Mouse (Mus musculus): ENCODE data around the gene Enc1. TPM values are rescaled to one million over a fixed set of nuclear protein-coding genes. Genes with fewer than 3 reads are reported as not detected.

The Enc1 gene
- polyA plus RNA-seq, 1 experiment from 2014 or later = 2.6 TPM

DNA sequence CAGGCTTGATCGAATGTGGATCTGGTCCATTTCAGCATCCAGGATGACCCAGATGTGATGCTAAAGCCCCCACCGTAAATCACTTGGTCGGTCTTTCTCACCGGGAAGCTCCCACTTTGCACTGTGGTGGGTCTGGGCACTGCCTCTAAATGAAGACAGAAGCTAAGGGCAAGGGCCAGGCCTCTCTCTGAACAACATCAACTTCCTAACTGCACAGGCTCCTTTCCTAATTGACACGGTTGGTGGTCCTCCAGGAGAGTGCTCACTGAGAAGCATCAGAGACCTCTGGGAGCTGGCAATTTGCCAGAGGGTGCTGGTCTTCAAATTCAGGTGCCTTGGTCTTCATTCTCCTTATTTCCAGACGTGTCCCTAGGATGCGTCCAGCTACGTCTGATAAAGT, 17.0 kb upstream of the Enc1 start:
- H3K9ac ChIP-seq (replicated peaks; ENCODE audit: low read depth) = no peak overlapping the region

GRCm38 (mm10) chr13:97224341-97224982, 16.4 kb upstream of the Enc1 start:
- ATAC-seq (no peak), DNase-seq (ENCODE audit: low spot score) (no peak)
- Histone ChIP-seq H3K36me3 (ENCODE audit: insufficient read depth, low read length) (no peaks in the 10 kb centered on the region), H3K27ac (ENCODE audit: low read length) (no peak overlapping the region), H3K4me1 (ENCODE audit: insufficient read depth, low read depth, low read length) (no peaks in the 10 kb centered on the region), H3K9me3 (ENCODE audit: low read length) (no peaks in the 10 kb centered on the region), H3K9ac (replicated peaks; ENCODE audit: low read depth) (no peak overlapping the region), H3K4me3 (ENCODE audit: low read depth, low read length) (no peak overlapping the region), H3K27me3 (replicated peaks; ENCODE audit: insufficient read depth, low read length) (no peaks in the 10 kb centered on the region), H3K4me2 (replicated peaks; ENCODE audit: low read depth, low read length) (no peak overlapping the region)
- WGBS = 56% methylated on average over 10 of the region's 10 CpGs
- no peak for TF ChIP-seq CTCF (IDR thresholded peaks at IDR 0.05)
- TF ChIP-seq EP300 (IDR thresholded peaks at IDR 0.05) = no peak

More for the DNA sequence above, 17.0 kb upstream of the Enc1 start:
- Histone ChIP-seq H3K4me3 (ENCODE audit: low read depth, low read length) (no peak overlapping the region), H3K27me3 (replicated peaks; ENCODE audit: insufficient read depth, low read length) (no peaks in the 10 kb centered on the region), H3K4me1 (ENCODE audit: insufficient read depth, low read depth, low read length) (no peaks in the 10 kb centered on the region), H3K4me2 (replicated peaks; ENCODE audit: low read depth, low read length) (no peak overlapping the region), H3K36me3 (ENCODE audit: insufficient read depth, low read length) (no peaks in the 10 kb centered on the region), H3K27ac (ENCODE audit: low read length) (no peak overlapping the region), H3K9me3 (ENCODE audit: low read length) (no peaks in the 10 kb centered on the region)
- DNase-seq (ENCODE audit: low spot score) (no peak), ATAC-seq (no peak)
- 70% methylated on average over 8 of the region's 8 CpGs for WGBS
- TF ChIP-seq EP300 (IDR thresholded peaks at IDR 0.05) = no peak
- no peak for TF ChIP-seq CTCF (IDR thresholded peaks at IDR 0.05)

DNA sequence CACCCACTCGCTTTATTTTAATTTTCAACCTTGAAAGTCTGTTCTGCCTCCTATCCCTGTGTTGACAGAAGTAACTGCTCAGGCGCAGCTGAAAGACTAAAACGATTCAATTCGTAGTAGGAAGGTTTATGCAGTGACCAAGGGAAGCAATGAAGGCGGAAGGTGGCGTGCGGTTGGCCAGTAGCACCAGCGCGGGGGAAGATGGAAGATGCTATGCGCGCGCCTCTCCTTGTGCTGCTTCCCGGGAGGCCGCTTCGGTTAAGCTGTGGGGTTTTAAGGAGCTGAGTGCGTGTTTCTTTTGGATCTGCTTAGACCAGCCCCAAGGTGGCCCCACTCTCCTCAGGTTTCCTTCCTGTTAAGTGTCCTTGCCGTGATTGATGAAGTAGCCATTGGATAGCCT, 15.8 kb upstream of the Enc1 start:
- H3K9me3 ChIP-seq (ENCODE audit: low read length) = no peaks in the 10 kb centered on the region
- no peak overlapping the region for H3K27ac ChIP-seq (ENCODE audit: low read length)
- 42% methylated on average over 17 of the region's 17 CpGs for WGBS
- no peak overlapping the region for H3K4me3 ChIP-seq (ENCODE audit: low read depth, low read length)
- no peaks in the 10 kb centered on the region for H3K36me3 ChIP-seq (ENCODE audit: insufficient read depth, low read length)
- TF ChIP-seq CTCF (IDR thresholded peaks at IDR 0.05) = no peak
- TF ChIP-seq EP300 (IDR thresholded peaks at IDR 0.05) = no peak
- no peak for ATAC-seq
- no peaks in the 10 kb centered on the region for H3K27me3 ChIP-seq (replicated peaks; ENCODE audit: insufficient read depth, low read length)
- DNase-seq (ENCODE audit: low spot score) = no peak
- H3K4me1 ChIP-seq (ENCODE audit: insufficient read depth, low read depth, low read length) = no peaks in the 10 kb centered on the region
- H3K4me2 ChIP-seq (replicated peaks; ENCODE audit: low read depth, low read length) = no peak overlapping the region
- H3K9ac ChIP-seq (replicated peaks; ENCODE audit: low read depth) = no peak overlapping the region

GRCm38 (mm10) chr13:97227795-97228194, 13.1 kb upstream of the Enc1 start:
- H3K4me2 ChIP-seq (replicated peaks; ENCODE audit: low read depth, low read length) = no peak overlapping the region
- TF ChIP-seq EP300 (IDR thresholded peaks at IDR 0.05) (no peak), CTCF (IDR thresholded peaks at IDR 0.05) (no peak)
- WGBS = 86% methylated on average over 3 of the region's 3 CpGs
- no peak overlapping the region for H3K9ac ChIP-seq (replicated peaks; ENCODE audit: low read depth)
- no peak overlapping the region for H3K27ac ChIP-seq (ENCODE audit: low read length)
- no peaks in the 10 kb centered on the region for H3K4me1 ChIP-seq (ENCODE audit: insufficient read depth, low read depth, low read length)
- no peaks in the 10 kb centered on the region for H3K27me3 ChIP-seq (replicated peaks; ENCODE audit: insufficient read depth, low read length)
- DNase-seq (ENCODE audit: low spot score) (no peak), ATAC-seq (no peak)
- no peak overlapping the region for H3K4me3 ChIP-seq (ENCODE audit: low read depth, low read length)
- no peaks in the 10 kb centered on the region for H3K36me3 ChIP-seq (ENCODE audit: insufficient read depth, low read length)
- no peaks in the 10 kb centered on the region for H3K9me3 ChIP-seq (ENCODE audit: low read length)

- Histone ChIP-seq H3K27me3 (replicated peaks; ENCODE audit: insufficient read depth, low read length) (no peaks in the 10 kb centered on the region), H3K36me3 (ENCODE audit: insufficient read depth, low read length) (no peaks in the 10 kb centered on the region), H3K9ac (replicated peaks; ENCODE audit: low read depth) (no peak overlapping the region), H3K4me3 (ENCODE audit: low read depth, low read length) (no peak overlapping the region), H3K4me2 (replicated peaks; ENCODE audit: low read depth, low read length) (no peak overlapping the region), H3K27ac (ENCODE audit: low read length) (no peak overlapping the region), H3K9me3 (ENCODE audit: low read length) (no peaks in the 10 kb centered on the region), H3K4me1 (ENCODE audit: insufficient read depth, low read depth, low read length) (no peaks in the 10 kb centered on the region)
- 77% methylated on average over 3 of the region's 3 CpGs for WGBS
- no peak for ATAC-seq
- TF ChIP-seq CTCF (IDR thresholded peaks at IDR 0.05) (no peak), EP300 (IDR thresholded peaks at IDR 0.05) (no peak)
- DNase-seq (ENCODE audit: low spot score) = no peak
Observed at GRCm38 (mm10) chr13:97230101-97230500, 10.8 kb upstream of the Enc1 start.

GRCm38 (mm10) chr13:97233092-97233491, 7.8 kb upstream of the Enc1 start:
- Histone ChIP-seq H3K27me3 (replicated peaks; ENCODE audit: insufficient read depth, low read length) (no peaks in the 10 kb centered on the region), H3K4me3 (ENCODE audit: low read depth, low read length) (no peak overlapping the region), H3K27ac (ENCODE audit: low read length) (no peak overlapping the region), H3K4me2 (replicated peaks; ENCODE audit: low read depth, low read length) (no peak overlapping the region), H3K9me3 (ENCODE audit: low read length) (no peaks in the 10 kb centered on the region), H3K9ac (replicated peaks; ENCODE audit: low read depth) (no peak overlapping the region), H3K36me3 (ENCODE audit: insufficient read depth, low read length) (no peaks in the 10 kb centered on the region), H3K4me1 (ENCODE audit: insufficient read depth, low read depth, low read length) (no peaks in the 10 kb centered on the region)
- 77% methylated on average over 2 of the region's 2 CpGs for WGBS
- DNase-seq (ENCODE audit: low spot score) = no peak
- TF ChIP-seq CTCF (IDR thresholded peaks at IDR 0.05) = no peak; the same call in 1 of the 2 replicates
- TF ChIP-seq EP300 (IDR thresholded peaks at IDR 0.05) = no peak
- ATAC-seq = no peak
